Mouse (Mus musculus): Measurements from ENCODE around the gene Hist1h2ai.

Gene Hist1h2ai

GRCm38 (mm10) chr13:21715864-21716539, at the start of gene Hist1h2ai, which contains the start of gene Hist1h2bl:
Gene Hist1h2ai, plus strand, starts transcription at chr13:21716422.
Gene Hist1h2bl, minus strand, starts transcription at chr13:21716143.
- peak; percentile 96 for DNase-seq (ENCODE audit: low spot score)

DNA sequence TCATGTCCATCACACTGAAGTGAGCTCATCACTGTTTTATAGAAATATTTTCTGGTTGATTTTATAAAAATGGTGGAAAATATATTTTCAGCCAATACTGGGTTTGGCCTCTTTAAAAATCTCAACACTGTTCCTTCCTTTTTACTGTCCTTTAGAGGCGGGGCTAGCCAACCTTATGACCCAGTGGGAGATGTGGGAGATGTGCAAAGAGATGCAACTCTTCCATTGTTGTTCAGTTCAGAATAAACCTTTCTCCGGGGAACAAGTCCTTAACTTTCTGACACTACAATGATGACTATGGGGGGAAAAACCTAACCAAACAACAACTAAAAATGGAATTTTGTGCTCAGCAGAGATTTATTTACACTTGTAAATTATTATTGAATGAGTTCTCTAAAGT, 38.9 kb upstream of the Hist1h2ai start, which contains the start of gene Olfr1360:
Gene Olfr1360, minus strand, starts transcription at position 101 of the 400 bp plus-strand sequence.
- no peak for DNase-seq (ENCODE audit: low spot score)

DNA sequence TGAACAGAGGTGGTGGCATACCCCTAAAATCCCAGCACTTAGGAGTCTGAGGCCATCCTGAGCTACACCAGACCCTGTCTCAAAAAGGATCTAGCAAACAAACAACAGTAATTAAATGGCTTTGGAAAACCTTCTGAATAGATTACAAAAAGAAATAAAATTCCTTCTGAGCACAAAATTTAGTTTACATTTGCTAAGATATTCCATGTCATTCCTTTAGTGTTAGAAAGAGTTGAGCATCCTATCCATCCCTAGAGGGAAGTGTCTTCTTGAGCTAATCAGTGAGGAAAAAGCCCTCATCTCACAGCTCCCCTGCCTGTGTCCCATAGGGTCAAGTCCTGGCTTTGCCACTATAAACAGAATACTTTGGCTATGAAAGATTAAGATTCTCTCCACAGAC, 18.4 kb upstream of the Hist1h2ai start, which contains the start of gene Olfr1359:
Gene Olfr1359, plus strand, starts transcription at position 301 of the 400 bp plus-strand sequence.
- DNase-seq (ENCODE audit: low spot score): no peak

DNA sequence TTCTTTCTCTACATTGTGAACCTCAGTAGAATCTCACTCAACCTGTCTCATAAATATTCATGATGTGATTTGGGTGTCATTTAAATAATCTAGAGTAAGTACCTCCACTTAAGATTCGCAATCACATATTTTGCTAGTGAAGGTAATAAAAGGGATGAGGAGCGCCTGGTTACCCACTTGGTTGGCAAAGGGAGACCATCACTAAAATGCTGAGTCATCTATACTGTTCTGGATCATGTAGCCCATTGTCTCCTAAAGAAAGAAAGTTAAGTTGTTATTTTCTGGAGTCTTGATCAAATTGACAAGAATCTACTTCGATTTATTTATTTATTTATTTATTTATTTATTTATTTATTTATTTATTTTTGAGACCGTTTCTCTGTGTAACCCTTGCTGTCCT, 9.6 kb upstream of the Hist1h2ai start:
- no peak for DNase-seq (ENCODE audit: low spot score)

GRCm38 (mm10) chr13:21710031-21710711, 6.1 kb upstream of the Hist1h2ai start:
- peak; percentile 93 for DNase-seq (ENCODE audit: low spot score)

GRCm38 (mm10) chr13:21710821-21711525, 5.2 kb upstream of the Hist1h2ai start:
- peak; percentile 91 for DNase-seq (ENCODE audit: low spot score)

- no peak for DNase-seq (ENCODE audit: low spot score)
Measured at GRCm38 (mm10) chr13:21711698-21712097, 4.5 kb upstream of the Hist1h2ai start.

DNA sequence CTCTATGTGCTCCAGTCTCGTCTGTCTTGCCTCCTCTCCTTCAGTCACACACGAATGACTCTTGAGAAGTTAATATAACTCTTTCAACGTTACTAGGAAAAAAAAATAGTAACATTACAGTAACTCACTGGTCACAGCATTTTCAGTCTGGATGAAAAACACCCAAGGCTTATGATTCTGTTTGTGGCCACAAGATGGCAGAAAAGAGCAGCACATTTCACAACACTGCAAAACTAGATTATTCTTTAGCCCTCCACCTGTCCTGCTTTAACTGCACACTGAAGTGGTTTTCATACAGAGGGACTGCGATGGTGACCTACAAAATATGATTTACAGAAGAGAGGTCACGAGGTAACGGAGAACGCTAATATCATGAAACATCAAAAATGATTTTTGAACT, 1.5 kb upstream of the Hist1h2ai start:
- peak; percentile 84 for DNase-seq (ENCODE audit: low spot score)

- DNase-seq (ENCODE audit: low spot score): peak; percentile 46
Measured at GRCm38 (mm10) chr13:21715131-21715863, 925 bp upstream of the Hist1h2ai start.

- DNase-seq (ENCODE audit: low spot score): peak; percentile 62
Measured at GRCm38 (mm10) chr13:21716540-21717391, 544 bp downstream of the Hist1h2ai start.

DNA sequence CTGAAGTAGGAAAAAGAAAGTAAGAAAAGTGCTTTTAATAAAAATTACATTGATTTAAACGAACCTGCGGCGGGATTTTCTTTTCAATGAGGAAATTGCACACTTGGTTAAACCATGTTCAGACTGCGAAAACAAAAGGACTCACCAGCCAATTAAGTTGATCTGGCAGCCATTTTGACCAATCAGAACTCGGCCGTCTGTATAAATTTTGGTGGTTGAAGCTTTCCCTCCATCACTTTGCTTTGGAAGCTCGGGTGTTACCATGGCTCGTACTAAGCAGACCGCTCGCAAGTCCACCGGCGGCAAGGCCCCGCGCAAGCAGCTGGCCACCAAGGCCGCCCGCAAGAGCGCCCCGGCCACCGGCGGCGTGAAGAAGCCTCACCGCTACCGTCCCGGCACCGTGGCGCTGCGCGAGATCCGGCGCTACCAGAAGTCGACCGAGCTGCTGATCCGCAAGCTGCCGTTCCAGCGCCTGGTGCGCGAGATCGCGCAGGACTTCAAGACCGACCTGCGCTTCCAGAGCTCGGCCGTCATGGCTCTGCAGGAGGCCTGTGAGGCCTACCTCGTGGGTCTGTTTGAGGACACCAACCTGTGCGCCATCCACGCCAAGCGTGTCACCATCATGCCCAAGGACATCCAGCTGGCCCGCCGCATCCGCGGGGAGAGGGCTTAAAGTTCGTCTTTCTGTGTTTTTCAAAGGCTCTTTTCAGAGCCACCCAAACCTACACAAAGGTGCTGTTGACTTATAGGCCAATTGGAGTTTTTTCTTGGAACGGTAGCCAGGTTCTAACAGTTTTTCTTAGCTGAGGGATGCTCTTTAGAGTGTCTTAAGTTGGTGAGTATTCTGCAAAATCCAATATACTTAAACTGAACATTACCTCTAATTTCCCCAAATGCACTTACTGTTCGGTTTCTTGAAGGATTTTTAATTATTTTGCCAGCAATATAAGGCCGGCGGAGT, 1.5 kb downstream of the Hist1h2ai start, which contains the start of gene Hist1h3h:
Gene Hist1h3h, plus strand, starts transcription at position 263 of the 961 bp plus-strand sequence.
- peak; percentile 94 for DNase-seq (ENCODE audit: low spot score)

DNA sequence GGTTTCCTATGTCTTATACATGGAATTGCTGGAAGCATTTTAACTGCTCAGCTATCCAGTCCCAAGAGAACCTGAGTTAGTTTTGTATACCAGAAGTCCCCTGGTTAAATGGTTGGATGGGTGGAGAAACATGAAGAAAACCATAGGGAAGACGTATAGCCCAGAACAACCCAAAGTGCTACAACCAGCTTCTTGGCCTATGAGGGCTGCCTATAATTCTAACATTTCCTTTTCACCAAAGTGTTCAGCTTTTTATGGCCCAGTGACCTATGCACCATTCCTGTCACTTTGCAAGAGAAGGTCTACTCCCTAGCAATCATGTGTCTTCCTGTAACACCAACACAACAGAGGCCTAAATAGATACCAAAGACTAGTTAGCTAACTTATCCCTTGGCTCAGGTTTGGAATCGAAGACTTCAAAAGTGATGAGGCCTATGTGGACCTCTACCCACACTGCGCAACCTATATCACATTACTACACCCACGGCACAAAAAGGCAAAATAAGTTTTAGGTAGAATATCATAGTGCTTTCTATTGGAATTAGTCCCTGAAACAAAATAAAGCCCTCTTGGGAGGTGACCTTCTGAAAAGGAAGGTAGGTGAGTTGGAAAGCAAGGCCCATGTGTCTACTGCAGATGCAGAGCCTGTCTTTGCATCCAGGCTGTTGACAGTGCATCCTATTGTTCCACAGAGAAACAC, 2.3 kb downstream of the Hist1h2ai start:
- DNase-seq (ENCODE audit: low spot score): no peak

- peak; percentile 43 for DNase-seq (ENCODE audit: low spot score)
Measured at GRCm38 (mm10) chr13:21721107-21721756, 5.0 kb downstream of the Hist1h2ai start.

DNA sequence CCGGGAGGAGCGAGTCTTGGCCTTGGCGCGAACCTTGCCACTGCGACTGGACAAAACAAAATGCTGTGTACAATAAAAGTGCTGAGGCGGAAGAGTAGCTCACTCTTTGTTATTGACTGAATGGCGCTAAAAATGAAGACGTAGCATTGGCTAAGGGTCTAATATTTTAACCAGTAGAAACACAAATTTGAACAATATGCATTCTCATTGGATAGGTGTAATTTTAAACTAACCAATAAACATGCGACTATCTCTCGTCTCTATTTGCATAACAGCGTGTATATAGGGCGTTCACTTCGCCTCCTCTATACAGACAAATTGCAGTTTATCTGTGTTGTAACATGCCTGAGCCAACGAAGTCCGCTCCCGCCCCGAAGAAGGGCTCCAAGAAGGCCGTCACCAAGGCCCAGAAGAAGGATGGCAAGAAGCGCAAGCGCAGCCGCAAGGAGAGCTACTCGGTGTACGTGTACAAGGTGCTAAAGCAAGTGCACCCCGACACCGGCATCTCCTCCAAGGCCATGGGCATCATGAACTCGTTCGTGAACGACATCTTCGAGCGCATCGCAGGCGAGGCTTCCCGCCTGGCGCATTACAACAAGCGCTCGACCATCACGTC, 5.6 kb downstream of the Hist1h2ai start, which contains the start of gene Hist1h2bm:
Gene Hist1h2bm, plus strand, starts transcription at position 288 of the 616 bp plus-strand sequence.
- DNase-seq (ENCODE audit: low spot score): peak; percentile 97

GRCm38 (mm10) chr13:21722373-21722925, 6.2 kb downstream of the Hist1h2ai start:
- DNase-seq (ENCODE audit: low spot score): peak; percentile 58

DNA sequence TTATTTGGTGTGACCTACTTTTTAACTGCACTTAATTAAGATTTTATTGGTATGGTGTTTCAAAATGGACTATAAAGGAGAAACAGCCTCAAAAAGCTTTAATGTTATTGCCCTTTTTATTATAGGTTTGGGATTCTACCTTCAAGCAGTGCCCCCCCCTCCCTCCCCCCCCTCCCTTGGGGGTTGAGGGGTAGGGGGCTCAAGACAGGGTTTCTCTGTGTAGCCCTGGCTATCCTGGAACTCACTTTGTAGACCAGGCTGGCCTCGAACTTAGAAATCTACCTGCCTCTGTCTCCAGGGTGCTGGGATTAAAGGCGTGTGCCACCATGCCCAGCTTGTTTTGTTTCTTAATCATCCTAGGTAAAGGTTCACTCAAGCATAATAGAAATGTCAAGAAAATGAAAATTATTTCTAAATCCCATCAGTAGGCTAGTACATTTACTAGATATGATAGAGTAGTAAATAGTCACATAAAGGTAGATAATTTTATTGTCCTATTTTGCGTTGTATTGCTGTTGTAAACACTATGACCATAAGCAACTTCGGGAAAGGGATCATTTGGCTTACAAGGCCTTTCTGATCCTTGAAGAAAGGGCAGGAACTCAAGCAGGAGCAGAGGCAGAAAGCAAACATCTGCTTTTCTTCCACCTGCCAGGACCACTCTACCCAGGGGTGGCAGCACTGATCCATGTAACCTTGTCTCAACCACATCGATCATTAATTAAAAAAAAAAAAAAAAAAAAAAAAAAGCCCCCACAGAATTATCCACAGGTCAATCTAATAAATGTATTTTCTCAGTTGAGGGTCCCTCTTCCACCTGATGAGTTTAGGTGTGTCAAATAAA, 7.0 kb downstream of the Hist1h2ai start:
- DNase-seq (ENCODE audit: low spot score): no peak
